Mouse (Mus musculus) CD4-positive, CD25-positive, alpha-beta regulatory T cell, adult 4 months (primary cell): ENCODE measurements around the gene Reep1. TPM values are rescaled to one million over a fixed set of nuclear protein-coding genes. Genes with fewer than 3 reads are reported as not detected.

Experiments used
- ATAC-seq: one replicate; pipeline ENCODE4 v1.8.0; 2017
- polyA plus RNA-seq, 2 experiments: library from polyadenylated mRNA; unstranded; fragments of 100-300 nt; shearing (Covaris generic); gene quantifications; one replicate each; pipeline ENCODE4 v1.2.1; 2017

The Reep1 gene
- polyA plus RNA-seq, 2 experiments from 2014 or later, result 0.74 to 1.8 TPM

- no peak for ATAC-seq
Measured at GRCm38 (mm10) chr6:71738611-71739010, 31.2 kb downstream of the Reep1 start.

GRCm38 (mm10) chr6:71740921-71741320 lies 33.6 kb downstream of the Reep1 start:
- no peak for ATAC-seq

GRCm38 (mm10) chr6:71741998-71742636 lies 34.8 kb downstream of the Reep1 start:
- ATAC-seq, result no peak

GRCm38 (mm10) chr6:71744934-71745333 lies 37.6 kb downstream of the Reep1 start:
- no peak for ATAC-seq

GRCm38 (mm10) chr6:71745482-71746234 lies 38.3 kb downstream of the Reep1 start:
- ATAC-seq, result no peak

GRCm38 (mm10) chr6:71746246-71746645 lies 38.9 kb downstream of the Reep1 start:
- ATAC-seq, result no peak

- ATAC-seq, result peak; percentile 91
Measured at GRCm38 (mm10) chr6:71746846-71747245, 39.5 kb downstream of the Reep1 start.

- ATAC-seq, result no peak
Measured at GRCm38 (mm10) chr6:71751602-71752001, 44.2 kb downstream of the Reep1 start.

- no peak for ATAC-seq
Measured at GRCm38 (mm10) chr6:71752791-71753464, 45.6 kb downstream of the Reep1 start.

GRCm38 (mm10) chr6:71757039-71757894 lies 49.9 kb downstream of the Reep1 start:
- no peak for ATAC-seq

GRCm38 (mm10) chr6:71758780-71759179 lies 51.4 kb downstream of the Reep1 start:
- ATAC-seq, result no peak

GRCm38 (mm10) chr6:71760073-71760472 lies 52.7 kb downstream of the Reep1 start:
- no peak for ATAC-seq

GRCm38 (mm10) chr6:71767761-71768160 lies 60.4 kb downstream of the Reep1 start:
- no peak for ATAC-seq

GRCm38 (mm10) chr6:71769901-71770690 lies 62.7 kb downstream of the Reep1 start:
- no peak for ATAC-seq

GRCm38 (mm10) chr6:71770856-71771255 lies 63.5 kb downstream of the Reep1 start:
- no peak for ATAC-seq

GRCm38 (mm10) chr6:71771282-71771681 lies 63.9 kb downstream of the Reep1 start:
- ATAC-seq, result no peak

GRCm38 (mm10) chr6:71772156-71772555 lies 64.8 kb downstream of the Reep1 start:
- ATAC-seq, result no peak

- no peak for ATAC-seq
Measured at GRCm38 (mm10) chr6:71772636-71773208, 65.4 kb downstream of the Reep1 start.

GRCm38 (mm10) chr6:71778016-71778415 lies 70.7 kb downstream of the Reep1 start:
- ATAC-seq, result no peak

- no peak for ATAC-seq
Measured at GRCm38 (mm10) chr6:71779831-71780230, 72.5 kb downstream of the Reep1 start.

- no peak for ATAC-seq
Measured at GRCm38 (mm10) chr6:71780431-71780830, 73.1 kb downstream of the Reep1 start.
